Mouse (Mus musculus) retina, postnatal 1 day (tissue): ENCODE results near the gene Ankrd34c.

Experiments used
- DNase-seq: peaks from one replicate; pipeline ENCODE4 v3.0.0-alpha.2; 2012

Ankrd34c gene

GRCm38 (mm10) chr9:89738295-89738694, at the start of gene Ankrd34c:
Gene Ankrd34c, minus strand, starts transcription at chr9:89738475.
- DNase-seq, result no peak

GRCm38 (mm10) chr9:89787532-89787931, 49.3 kb upstream of the Ankrd34c start:
- no peak for DNase-seq

GRCm38 (mm10) chr9:89781395-89781927, 43.2 kb upstream of the Ankrd34c start:
- no peak for DNase-seq

GRCm38 (mm10) chr9:89779237-89779636, 41.0 kb upstream of the Ankrd34c start:
- no peak for DNase-seq

GRCm38 (mm10) chr9:89771153-89771552, 32.9 kb upstream of the Ankrd34c start:
- no peak for DNase-seq

- no peak for DNase-seq
Observed at GRCm38 (mm10) chr9:89762017-89762416, 23.7 kb upstream of the Ankrd34c start.

GRCm38 (mm10) chr9:89758569-89758968, 20.3 kb upstream of the Ankrd34c start:
- DNase-seq, result no peak

GRCm38 (mm10) chr9:89758139-89758538, 19.9 kb upstream of the Ankrd34c start:
- DNase-seq, result no peak

GRCm38 (mm10) chr9:89757571-89757970, 19.3 kb upstream of the Ankrd34c start:
- DNase-seq, result no peak

- DNase-seq, result no peak
Observed at GRCm38 (mm10) chr9:89740041-89740440, 1.8 kb upstream of the Ankrd34c start.

GRCm38 (mm10) chr9:89737888-89738287, 387 bp downstream of the Ankrd34c start:
- DNase-seq, result no peak

GRCm38 (mm10) chr9:89736932-89737705, 1.2 kb downstream of the Ankrd34c start:
- peak; percentile 47 for DNase-seq

GRCm38 (mm10) chr9:89706906-89707305, 31.4 kb downstream of the Ankrd34c start:
- peak; percentile 65 for DNase-seq

- DNase-seq, result no peak
Observed at GRCm38 (mm10) chr9:89705197-89705533, 33.1 kb downstream of the Ankrd34c start.

- DNase-seq, result peak; percentile 96
Observed at GRCm38 (mm10) chr9:89704265-89705196, 33.7 kb downstream of the Ankrd34c start, which contains the start of gene Tmed3. Gene Tmed3, minus strand, starts transcription at chr9:89705068.

- no peak for DNase-seq
Observed at GRCm38 (mm10) chr9:89700910-89701457, 37.3 kb downstream of the Ankrd34c start.

GRCm38 (mm10) chr9:89695143-89695542, 43.1 kb downstream of the Ankrd34c start:
- no peak for DNase-seq

GRCm38 (mm10) chr9:89693670-89694069, 44.6 kb downstream of the Ankrd34c start:
- no peak for DNase-seq

GRCm38 (mm10) chr9:89689179-89689578, 49.1 kb downstream of the Ankrd34c start:
- DNase-seq, result no peak

- DNase-seq, result peak; percentile 48
Observed at GRCm38 (mm10) chr9:89687503-89688226, 50.6 kb downstream of the Ankrd34c start.

- DNase-seq, result no peak
Observed at GRCm38 (mm10) chr9:89686262-89686661, 52.0 kb downstream of the Ankrd34c start.

- DNase-seq, result peak; percentile 47
Observed at GRCm38 (mm10) chr9:89678974-89679373, 59.3 kb downstream of the Ankrd34c start.
